Comparison of ENCODE assay signal across 19 mouse cellular contexts in genomic region chrX:166199812-166200211, GRCm38 (mm10). TPM values are rescaled to one million over a fixed set of nuclear protein-coding genes. Genes with fewer than 3 reads are reported as not detected.
DNase-seq lines count a peak whose midpoint lies in the region; ATAC-seq and TF ChIP-seq lines count a peak whose summit lies in the region.
"Had no signal": no experiment of that assay in that cellular context is flagged by ENCODE, and none has a peak within 500 bp of the region (broad histone marks: within the 10 kb centered on the region; RNA-seq: fewer than 3 reads in every experiment).

No protein-coding gene starts in this region.

- H3K36me3 ChIP-seq in G1E (replicated peaks) (no peaks in the 10 kb centered on the region), MEL (ENCODE audit: control insufficient read depth in 1 of 2, insufficient read depth in 2 of 2, low read length in 2 of 2) (no peaks in the 10 kb centered on the region)
- H3K36me3 ChIP-seq in midbrain, embryonic 15.5 days (replicated peaks) = no peaks in the 10 kb centered on the region
- H3K36me3 ChIP-seq: embryonic facial prominence, embryonic 10.5 days; embryonic facial prominence, embryonic 12.5 days; forebrain, embryonic 15.5 days had no signal

- H3K4me3 ChIP-seq in G1E (ENCODE audit: low read depth, low read length) (no peak overlapping the region), MEL (ENCODE audit: control insufficient read depth in 1 of 2, insufficient read depth in 1 of 2, low read depth in 2 of 2, low read length in 2 of 2) (no peak overlapping the region)
- H3K4me3 ChIP-seq in midbrain, embryonic 15.5 days = no peak overlapping the region
- H3K4me3 ChIP-seq: embryonic facial prominence, embryonic 10.5 days; embryonic facial prominence, embryonic 12.5 days; forebrain, embryonic 13.5 days; forebrain, embryonic 15.5 days had no signal

- TF ChIP-seq POLR2A in MEL (IDR thresholded peaks at IDR 0.05; ENCODE audit: control insufficient read depth in 1 of 2, insufficient read depth in 1 of 2, low read depth in 1 of 2, low read length in 2 of 2, poor library complexity in 1 of 2) = no peak

- H3K4me2 ChIP-seq in midbrain, embryonic 15.5 days = no peak overlapping the region
- H3K4me2 ChIP-seq: embryonic facial prominence, embryonic 12.5 days; forebrain, embryonic 13.5 days; forebrain, embryonic 15.5 days had no signal

- no peaks in the 10 kb centered on the region for H3K4me1 ChIP-seq in G1E (ENCODE audit: insufficient read depth, low read depth, low read length)
- 0 out of 4 replicates have a peak, but pooled peaks cover 0 to 2% of the 10 kb centered on the region in 2 experiments for H3K4me1 ChIP-seq in MEL (ENCODE audit: control insufficient read depth in 1 of 2, insufficient read depth in 2 of 2, low read length in 2 of 2)
- no peaks in the 10 kb centered on the region for H3K4me1 ChIP-seq in midbrain, embryonic 15.5 days
- H3K4me1 ChIP-seq: embryonic facial prominence, embryonic 10.5 days; embryonic facial prominence, embryonic 12.5 days; forebrain, embryonic 13.5 days; forebrain, embryonic 15.5 days had no signal

- ATAC-seq in G1E (ENCODE audit: extremely low read depth, insufficient number of reproducible peaks, low FRiP score, poor library complexity, severe bottlenecking) = peak; percentile 34; the same call in 1 of the 2 replicates
- ATAC-seq in megakaryocyte progenitor cell, adult 5-6 weeks (replicated peaks; ENCODE audit: poor library complexity) = peak; percentile 42; the same call in 1 of the 2 replicates
- no peak for ATAC-seq in midbrain, embryonic 15.5 days (replicated peaks)
- ATAC-seq: forebrain, embryonic 13.5 days; forebrain, embryonic 15.5 days; forebrain, postnatal 0 days had no signal

- H3K27me3 ChIP-seq in G1E (ENCODE audit: insufficient read depth, low read length) (no peaks in the 10 kb centered on the region), MEL (ENCODE audit: control insufficient read depth in 1 of 2, insufficient read depth in 2 of 2, low read length in 2 of 2) (no peaks in the 10 kb centered on the region)
- H3K27me3 ChIP-seq in midbrain, embryonic 15.5 days (replicated peaks) = no peaks in the 10 kb centered on the region
- H3K27me3 ChIP-seq: embryonic facial prominence, embryonic 12.5 days; forebrain, embryonic 13.5 days; forebrain, embryonic 15.5 days had no signal

- no peak for TF ChIP-seq RAD21 in MEL (IDR thresholded peaks at IDR 0.05; ENCODE audit: low read depth, low read length)

- H3K27ac ChIP-seq in MEL (ENCODE audit: control insufficient read depth, low read depth, low read length) = no peak overlapping the region
- no peak overlapping the region for H3K27ac ChIP-seq in midbrain, embryonic 15.5 days
- H3K27ac ChIP-seq: embryonic facial prominence, embryonic 10.5 days; embryonic facial prominence, embryonic 12.5 days; forebrain, embryonic 13.5 days; forebrain, embryonic 15.5 days had no signal

- TF ChIP-seq CTCF in G1E (IDR thresholded peaks at IDR 0.05; ENCODE audit: low read depth, low read length) (no peak), MEL (IDR thresholded peaks at IDR 0.05 in 2 of 3, conservative IDR thresholded peaks at IDR 0.05 in 1 of 3; ENCODE audit: control insufficient read depth in 1 of 3, insufficient read depth in 1 of 3, low read depth in 2 of 3, low read length in 3 of 3, poor library complexity in 1 of 3, severe bottlenecking in 1 of 3) (no peak)

- no peaks in the 10 kb centered on the region for H3K79me2 ChIP-seq in MEL (ENCODE audit: control insufficient read depth, insufficient read depth, low read length, poor library complexity)

- H3K9me3 ChIP-seq in G1E (replicated peaks) = no peaks in the 10 kb centered on the region
- no peaks in the 10 kb centered on the region for H3K9me3 ChIP-seq in MEL (replicated peaks; ENCODE audit: insufficient read depth, low read length)
- H3K9me3 ChIP-seq in midbrain, embryonic 15.5 days = no peaks in the 10 kb centered on the region
- H3K9me3 ChIP-seq: embryonic facial prominence, embryonic 12.5 days; forebrain, embryonic 13.5 days; forebrain, embryonic 15.5 days had no signal

- H3K9ac ChIP-seq in MEL (ENCODE audit: control insufficient read depth, low read depth, low read length, poor library complexity, severe bottlenecking) = no peak overlapping the region
- no peak overlapping the region for H3K9ac ChIP-seq in midbrain, embryonic 15.5 days
- H3K9ac ChIP-seq: embryonic facial prominence, embryonic 12.5 days; forebrain, embryonic 13.5 days; forebrain, embryonic 15.5 days; forebrain, postnatal 0 days had no signal

- intact Hi-C loops in gastrocnemius, postnatal 14 days (cut with DNase I; ENCODE audit: low total_unique reads) = no loop called here

- DNase-seq in G1E (ENCODE audit: low spot score) (no peak), MEL (ENCODE audit: low read depth, low spot score) (peak; percentile 8), liver (no peak)
- no peak for DNase-seq in gastrocnemius, postnatal 14 days
- DNase-seq: adrenal gland, adult 2 months; adrenal gland, postnatal 10 days; adrenal gland, postnatal 25 days; cerebellum, adult 11-12 months; cerebellum, adult 2 months; cerebellum, adult 9-10 months; cerebellum, postnatal 10 days; cerebellum, postnatal 25 days; forebrain, postnatal 0 days had no signal

- peak; percentile 45 to 63; a peak in 2 of 4 replicates for TF ChIP-seq EP300 in MEL (IDR thresholded peaks at IDR 0.05; ENCODE audit: low read depth in 1 of 2, low read length in 2 of 2)

TF ChIP-seq in MEL, 35 proteins besides CTCF, POLR2A, EP300 and RAD21:
- peak; percentile 36; the same call in 1 of the 2 replicates for TF ChIP-seq GATA1 (IDR thresholded peaks at IDR 0.05; ENCODE audit: low read depth, low read length)
- TF ChIP-seq USF2 (IDR thresholded peaks at IDR 0.05; ENCODE audit: borderline replicate concordance in 1 of 2, insufficient read depth in 1 of 2, low read depth in 1 of 2, low read length in 2 of 2) = no peak
- peak; percentile 83 for TF ChIP-seq TCF12 (IDR thresholded peaks at IDR 0.05; ENCODE audit: low read depth, low read length)
- TF ChIP-seq RCOR1 (IDR thresholded peaks at IDR 0.05; ENCODE audit: low read depth, low read length) = peak; percentile 76; the same call in 1 of the 2 replicates

RNA-seq across cellular contexts. Expression of gene Gemin8, which starts 29.6 kb away (rescaled TPM):
- total RNA-seq in G1E (2014; fragmentation: Nextera tagmentation) = 18.7 and 19.9 TPM in 2 replicates
- total RNA-seq in G1E (2017) = 11.2 and 11.3 TPM in 2 replicates
- polyA plus RNA-seq in G1E (2012) = 4.8 and 6.8 TPM in 2 replicates
- total RNA-seq in MEL (2012; rRNA removed) = 13.2 and 15.1 TPM in 2 replicates
- polyA plus RNA-seq in MEL (2012; ENCODE audit: insufficient read depth in 1 of 2, insufficient read length in 2 of 2, low read depth in 1 of 2, low replicate concordance in 2 of 2, missing spikeins in 1 of 2) = 10 to 100 TPM in 1 of 2 experiments, not detected in 1; 35.8 TPM
- 18.8 and 20.0 TPM in 2 replicates for total RNA-seq in megakaryocyte progenitor cell, adult 5-6 weeks (2015)
- total RNA-seq in megakaryocyte progenitor cell, adult 5-6 weeks (2017) = 10.4 and 11.9 TPM in 2 replicates
- total RNA-seq in gastrocnemius, postnatal 14 days (2021) = 1 to 10 TPM; 1.3 to 1.5 TPM
- 7.4 and 8.4 TPM in 2 replicates for polyA plus RNA-seq in midbrain, embryonic 15.5 days (2015; fragmentation: Nextera tagmentation; extraction: Ambion mirVana)

RNA-seq across cellular contexts. Expression of gene Gpm6b, which starts 38.9 kb away (rescaled TPM):
- 4.7 TPM in 1 of 2 replicates, not detected in the other for total RNA-seq in G1E (2014; fragmentation: Nextera tagmentation)
- 0.12 and 0.16 TPM in 2 replicates for total RNA-seq in G1E (2017)
- not detected in 2 replicates for polyA plus RNA-seq in G1E (2012)
- total RNA-seq in MEL (2012; rRNA removed) = 2.9 and 4.9 TPM in 2 replicates
- 10 to 100 TPM in 1 of 2 experiments, not detected in 1; 13.2 TPM for polyA plus RNA-seq in MEL (2012; ENCODE audit: insufficient read depth in 1 of 2, insufficient read length in 2 of 2, low read depth in 1 of 2, low replicate concordance in 2 of 2, missing spikeins in 1 of 2)
- total RNA-seq in megakaryocyte progenitor cell, adult 5-6 weeks (2015) = 0.10 and 0.25 TPM in 2 replicates
- 0.20 TPM in 1 of 2 replicates, not detected in the other for total RNA-seq in megakaryocyte progenitor cell, adult 5-6 weeks (2017)
- total RNA-seq in gastrocnemius, postnatal 14 days (2021) = 10 to 100 TPM in 1 of 2 experiments, 1 to 10 TPM in 1; 5.4 to 10.4 TPM
- polyA plus RNA-seq in midbrain, embryonic 15.5 days (2015; fragmentation: Nextera tagmentation; extraction: Ambion mirVana) = 240 and 247 TPM in 2 replicates
